Mouse (Mus musculus) frontal cortex, adult (tissue): ENCODE results near the gene Akr1b10.
A peak's percentile ranks its signal among the peaks of the same experiment; 100 is the strongest.
"Not testable (repeated sequence)": the region's sequence is repeated elsewhere in the genome, so short reads cannot be mapped to it uniquely, and the experiment has no call there.

ENCODE experiments used
- ATAC-seq: cut with Nextera tagmentation; 2 replicates; pipeline ENCODE4 v1.9.2; 2017; ENCODE audit warnings: mild to moderate bottlenecking, moderate library complexity, mixed read lengths; ENCODE audit not compliant: low TSS enrichment

The Akr1b10 gene

DNA sequence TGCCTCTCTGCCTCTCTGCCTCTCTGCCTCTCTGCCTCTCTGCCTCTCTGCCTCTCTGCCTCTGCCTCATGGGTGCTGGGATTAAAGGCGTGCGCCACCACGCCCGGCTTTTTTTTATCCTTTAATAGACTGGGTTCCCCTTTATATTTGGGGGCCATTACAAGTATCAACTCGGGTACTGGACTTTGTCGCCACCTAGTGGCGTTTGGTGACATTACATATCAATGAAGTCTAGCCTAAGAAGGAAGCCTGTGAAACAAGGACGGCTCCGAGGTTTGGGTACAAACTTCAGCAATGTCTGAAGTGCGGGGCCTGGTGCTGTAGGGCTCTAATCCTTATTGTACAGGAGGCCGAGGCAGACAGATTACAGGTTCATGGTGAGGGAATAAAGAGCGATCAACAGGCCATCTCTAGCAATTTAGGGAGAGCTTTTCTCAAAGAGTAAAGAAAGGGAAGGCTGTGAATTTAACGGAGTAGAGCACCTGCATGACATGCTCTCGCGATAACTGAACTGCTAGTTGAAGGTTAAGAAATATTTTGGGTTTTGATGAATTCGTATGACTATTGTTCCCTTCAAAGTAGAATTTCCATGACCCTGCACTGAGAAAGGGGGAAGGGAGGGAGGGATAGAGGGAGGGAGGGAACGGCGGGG, 12.2 kb upstream of the Akr1b10 start:
- ATAC-seq: peak; percentile 92

DNA sequence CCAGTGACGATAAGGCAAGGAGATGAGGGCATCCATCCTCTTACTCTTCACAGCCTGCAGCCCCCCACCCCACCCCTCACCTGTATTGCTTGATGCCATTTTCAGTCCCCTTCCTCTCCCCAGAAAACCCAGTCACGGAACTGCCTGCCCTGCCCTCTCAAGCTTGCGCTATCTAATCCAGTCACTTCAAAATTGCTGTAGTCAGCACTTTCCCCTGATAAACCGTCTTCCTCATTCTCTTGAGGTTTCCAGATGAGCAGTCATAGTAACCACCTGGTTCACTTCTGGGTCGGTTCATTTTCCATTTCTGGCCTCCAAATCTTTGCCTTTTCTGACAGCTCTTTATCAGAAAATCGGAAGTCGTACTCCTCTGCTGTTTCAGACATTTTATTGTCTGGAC, 10.2 kb upstream of the Akr1b10 start:
- ATAC-seq: no peak

DNA sequence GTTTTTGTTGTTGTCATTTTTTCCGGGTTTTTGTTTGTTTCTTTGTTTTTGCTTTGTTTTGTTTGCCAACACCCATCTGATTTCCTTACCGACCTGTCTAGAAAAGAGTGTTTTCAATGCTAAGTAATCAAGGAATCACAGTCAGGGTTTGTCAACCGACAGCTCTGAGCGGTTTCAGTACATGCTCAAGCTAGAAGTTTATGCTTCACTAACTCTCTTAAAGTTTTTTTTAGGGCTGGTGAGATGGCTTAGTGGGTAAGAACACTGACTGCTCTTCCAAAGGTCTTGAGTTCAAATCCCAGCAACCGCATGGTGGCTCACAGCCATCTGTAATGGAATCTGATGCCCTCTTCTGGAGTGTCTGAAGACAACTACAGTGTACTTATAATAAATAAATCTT, 8.1 kb upstream of the Akr1b10 start:
- not testable (repeated sequence) for ATAC-seq

DNA sequence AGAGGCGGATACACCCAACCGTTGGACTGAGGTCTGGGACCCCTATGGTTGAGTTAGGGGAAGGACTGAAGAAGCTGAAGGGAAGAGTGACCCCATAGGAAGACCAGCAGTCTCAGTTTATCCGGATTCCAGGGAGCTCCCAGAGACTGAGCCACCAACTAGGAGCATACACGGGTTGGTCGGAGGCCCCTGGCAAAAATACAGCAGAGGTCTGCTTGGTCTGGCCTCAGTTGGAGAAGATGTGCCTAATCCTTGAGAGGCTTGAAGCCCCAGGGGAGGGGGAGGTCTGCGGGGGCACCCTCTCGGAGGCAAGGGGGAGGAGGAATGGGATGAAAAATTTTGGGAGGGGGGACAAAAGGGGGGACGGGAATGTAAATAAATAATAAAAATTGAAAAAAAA, 617 bp upstream of the Akr1b10 start:
- ATAC-seq: no peak

- ATAC-seq: peak; percentile 28
Observed at GRCm38 (mm10) chr6:34384701-34385370, 818 bp downstream of the Akr1b10 start.

- no peak for ATAC-seq
Observed at GRCm38 (mm10) chr6:34388420-34389156, 4.6 kb downstream of the Akr1b10 start.

DNA sequence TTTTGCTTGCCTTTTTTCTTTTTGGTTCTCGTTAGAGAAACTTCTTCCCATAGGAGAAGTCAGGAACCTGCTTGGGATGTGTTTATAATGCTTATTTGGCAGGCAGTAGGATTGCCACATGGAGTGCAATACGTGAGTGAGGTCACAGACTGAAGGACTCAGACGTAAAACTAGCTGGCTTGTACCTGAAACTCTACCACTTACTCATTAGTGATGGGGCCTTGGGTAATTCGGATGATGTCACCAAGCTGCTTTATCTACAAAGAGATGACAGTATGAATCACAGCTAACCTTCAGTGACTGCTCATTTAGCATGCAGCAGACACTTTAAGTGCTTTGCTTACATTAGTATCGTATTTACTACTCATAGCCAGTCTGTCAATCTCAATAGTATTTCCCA, 11.9 kb downstream of the Akr1b10 start:
- ATAC-seq: no peak

DNA sequence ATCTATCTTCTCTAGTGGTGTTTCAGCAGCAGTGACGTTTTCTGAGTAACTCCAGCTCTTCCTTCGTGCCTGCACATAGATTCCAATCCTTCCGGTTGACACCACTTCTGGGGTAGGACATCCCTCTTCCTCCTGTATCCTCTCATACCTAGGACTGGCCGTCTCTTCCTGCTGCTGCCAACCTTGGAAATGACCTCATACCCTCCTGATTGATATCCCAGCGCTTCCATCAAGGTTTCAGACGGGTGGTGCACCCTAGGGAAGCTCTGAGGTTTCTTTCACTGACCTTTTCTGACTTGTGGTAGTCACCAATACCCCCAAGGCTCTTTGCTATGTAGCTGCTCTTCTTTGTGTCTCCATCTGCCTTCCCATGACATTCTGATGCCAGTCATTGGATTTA, 14.4 kb downstream of the Akr1b10 start:
- ATAC-seq: no peak

DNA sequence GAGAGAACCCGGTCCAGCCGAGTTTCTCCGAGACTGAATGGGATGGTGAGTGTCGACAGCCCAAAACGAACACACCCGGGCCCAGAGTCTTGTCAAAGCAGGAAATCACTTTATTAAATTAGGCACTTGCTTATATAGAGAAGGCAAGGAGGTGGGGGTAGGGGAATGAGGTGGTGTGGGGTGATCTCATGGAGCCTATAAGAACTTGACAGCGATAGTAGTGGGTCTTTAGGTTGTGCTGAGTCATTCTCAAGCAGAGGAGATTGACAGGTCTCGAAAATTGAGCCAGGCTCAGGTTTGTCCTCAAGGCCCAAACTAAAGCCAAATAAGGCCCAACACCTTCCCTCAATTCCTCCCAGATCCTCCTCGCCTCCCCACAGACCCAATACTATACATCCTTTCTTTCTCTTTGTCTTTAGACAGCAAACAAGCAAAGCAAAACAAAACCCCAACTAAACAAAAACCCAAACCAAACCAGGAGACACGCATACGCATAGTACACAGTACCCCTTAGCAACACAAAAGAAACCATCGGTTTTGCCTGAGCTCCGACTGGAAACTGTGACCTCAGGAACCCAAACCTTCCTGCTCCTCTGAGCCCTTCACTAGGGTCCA, 15.7 kb downstream of the Akr1b10 start:
- no peak for ATAC-seq

GRCm38 (mm10) chr6:34400696-34401095, 16.7 kb downstream of the Akr1b10 start:
- ATAC-seq: no peak

DNA sequence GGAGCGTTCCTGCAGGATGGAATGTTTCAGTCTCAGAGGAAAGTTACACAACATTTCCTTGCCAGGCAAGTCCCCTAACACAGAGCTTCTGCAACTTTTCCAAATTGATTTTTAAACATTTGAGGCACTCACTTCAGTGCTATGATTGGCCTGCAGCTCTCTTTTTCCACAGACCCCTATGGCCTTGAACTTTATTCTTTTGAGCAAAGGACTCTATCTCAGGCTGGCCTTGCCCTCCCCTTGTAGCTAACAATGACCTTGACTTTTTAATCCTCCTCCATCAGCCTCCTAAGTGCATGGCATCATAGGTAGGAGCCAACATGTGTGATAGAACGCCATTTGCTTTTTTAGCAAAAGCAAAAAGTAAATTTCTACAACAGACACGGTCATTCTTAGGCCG, 22.7 kb downstream of the Akr1b10 start:
- ATAC-seq: no peak

GRCm38 (mm10) chr6:34407403-34407802, 23.4 kb downstream of the Akr1b10 start:
- ATAC-seq: no peak

GRCm38 (mm10) chr6:34412023-34412422, 28.0 kb downstream of the Akr1b10 start, which contains the start of gene Akr1b7:
Gene Akr1b7 (plus strand): TSS chr6:34412334.
- no peak for ATAC-seq

- no peak for ATAC-seq
Observed at GRCm38 (mm10) chr6:34412688-34413087, 28.7 kb downstream of the Akr1b10 start.

- ATAC-seq: not testable (repeated sequence)
Observed at GRCm38 (mm10) chr6:34413386-34413785, 29.4 kb downstream of the Akr1b10 start.

DNA sequence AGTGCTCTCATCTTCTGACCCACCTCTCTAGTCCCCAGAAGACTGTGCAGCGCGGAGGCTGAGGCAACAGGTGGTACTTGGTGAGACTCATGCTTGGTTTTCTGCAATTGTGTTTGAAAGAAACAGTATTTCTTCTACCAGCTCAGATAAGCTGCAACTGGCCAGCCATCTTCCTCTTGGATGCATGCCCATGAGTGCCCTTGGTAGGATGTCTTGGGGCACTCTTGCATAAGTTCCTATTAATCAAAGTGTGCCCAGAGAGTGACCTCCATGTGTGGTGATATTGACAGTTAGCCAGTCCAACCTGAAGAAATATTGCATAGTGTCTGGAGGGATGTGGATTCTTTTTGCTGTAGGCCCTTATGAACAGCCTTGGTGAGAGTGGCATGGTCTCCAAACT, 32.5 kb downstream of the Akr1b10 start:
- ATAC-seq: no peak

DNA sequence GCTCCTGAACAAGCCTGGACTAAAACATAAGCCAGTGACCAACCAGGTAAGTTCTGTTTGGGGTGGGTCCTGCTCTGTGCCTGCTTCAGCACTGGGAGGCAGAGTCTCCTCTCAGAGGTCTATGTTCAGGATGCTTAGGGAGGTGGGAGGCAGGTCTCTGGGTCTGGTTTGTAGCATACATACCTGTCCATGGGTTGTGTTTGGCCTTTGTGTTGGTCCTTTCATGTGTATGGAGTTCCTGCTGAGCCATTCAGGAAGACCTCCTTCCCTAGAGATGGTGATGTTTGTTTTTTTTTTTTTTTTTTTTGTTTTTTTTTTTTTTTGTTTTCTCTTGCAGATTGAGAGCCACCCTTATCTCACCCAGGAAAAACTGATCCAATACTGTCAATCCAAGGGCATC, 35.1 kb downstream of the Akr1b10 start:
- no peak for ATAC-seq

DNA sequence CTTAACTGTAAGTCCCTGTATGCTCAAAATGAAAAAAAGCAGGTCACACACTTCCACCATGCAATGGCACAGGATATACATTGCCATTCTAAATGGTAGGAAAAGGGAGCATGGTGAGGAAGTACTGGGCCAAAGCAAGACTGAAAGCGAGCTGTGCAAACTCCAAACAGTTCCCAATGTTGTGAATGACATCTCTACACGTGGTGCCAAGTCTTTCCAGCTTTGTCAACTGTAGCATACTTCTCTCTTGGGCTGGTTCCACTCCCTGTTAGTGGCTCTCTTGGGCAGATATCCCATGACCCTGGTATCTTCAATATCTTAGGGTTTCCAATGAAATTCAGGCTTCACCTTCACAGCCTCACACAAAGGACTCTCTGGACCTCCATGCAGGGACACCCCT, 55.0 kb downstream of the Akr1b10 start:
- no peak for ATAC-seq

GRCm38 (mm10) chr6:34441556-34442257, 57.7 kb downstream of the Akr1b10 start:
- peak; percentile 44; the same call in 1 of the 2 replicates for ATAC-seq

- no peak for ATAC-seq
Observed at GRCm38 (mm10) chr6:34443791-34444190, 59.8 kb downstream of the Akr1b10 start.
